Mouse (Mus musculus): ENCODE measurements around the gene Egfl8. TPM values are rescaled to one million over a fixed set of nuclear protein-coding genes. Genes with fewer than 3 reads are reported as not detected.
A peak's percentile ranks its signal among the peaks of the same experiment; 100 is the strongest.

Gene Egfl8
- polyA plus RNA-seq, 1 experiment from 2014 or later = 8.8 TPM

GRCm38 (mm10) chr17:34643944-34644343 is 28.2 kb upstream of the Egfl8 start:
- peaks cover 6% of the 10 kb centered on the region for H3K36me3 ChIP-seq (replicated peaks; ENCODE audit: control insufficient read depth, insufficient read depth)
- DNase-seq (ENCODE audit: low spot score) (no peak), ATAC-seq (ENCODE audit: low FRiP score) (no peak)
- H3K27ac ChIP-seq = peak overlapping the region; percentile 72; the same call in 1 of the 2 replicates
- no peaks in the 10 kb centered on the region for H3K27me3 ChIP-seq (ENCODE audit: control insufficient read depth, insufficient read depth, low read length)
- peak overlapping the region; percentile 82; the same call in 1 of the 2 replicates for H3K4me2 ChIP-seq (replicated peaks)
- 85% methylated on average over 10 of the region's 10 CpGs for WGBS
- no peaks in the 10 kb centered on the region for H3K9me3 ChIP-seq (ENCODE audit: control insufficient read depth, low read length)
- peaks cover 26% of the 10 kb centered on the region for H3K4me1 ChIP-seq (replicated peaks; ENCODE audit: control insufficient read depth, insufficient read depth, low read length)
- H3K4me3 ChIP-seq (replicated peaks; ENCODE audit: low read length) = no peak overlapping the region
- no peak overlapping the region for H3K9ac ChIP-seq

DNA sequence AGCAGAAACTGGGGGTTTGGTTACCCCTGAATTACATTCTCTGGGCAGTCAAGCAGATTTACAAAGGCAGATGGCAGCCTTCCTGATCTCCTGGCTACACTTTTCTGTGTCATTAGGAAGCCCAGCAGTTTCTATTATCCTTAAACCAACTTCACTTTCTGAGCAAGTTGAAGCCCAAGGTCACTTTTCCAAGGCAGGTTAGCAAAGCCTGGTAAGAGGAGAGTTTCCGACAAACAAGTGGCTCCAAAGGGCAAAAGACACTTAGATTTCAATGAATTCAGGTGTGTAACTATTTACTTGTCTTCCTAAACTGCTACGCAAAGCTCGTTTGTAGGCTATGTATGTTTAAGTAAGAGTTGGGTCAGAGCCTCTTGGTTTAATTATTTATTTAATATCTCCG is 27.6 kb upstream of the Egfl8 start:
- Histone ChIP-seq H3K27ac (no peak overlapping the region), H3K9ac (no peak overlapping the region), H3K9me3 (ENCODE audit: control insufficient read depth, low read length) (no peaks in the 10 kb centered on the region), H3K4me3 (replicated peaks; ENCODE audit: low read length) (no peak overlapping the region), H3K4me2 (replicated peaks) (no peak overlapping the region), H3K27me3 (ENCODE audit: control insufficient read depth, insufficient read depth, low read length) (no peaks in the 10 kb centered on the region), H3K4me1 (replicated peaks; ENCODE audit: control insufficient read depth, insufficient read depth, low read length) (peaks cover 24% of the 10 kb centered on the region), H3K36me3 (replicated peaks; ENCODE audit: control insufficient read depth, insufficient read depth) (0 out of 2 replicates have a peak, but pooled peaks cover under 1% of the 10 kb centered on the region)
- ATAC-seq (ENCODE audit: low FRiP score) (no peak), DNase-seq (ENCODE audit: low spot score) (no peak)
- WGBS = 98% methylated on average over 4 of the region's 4 CpGs

GRCm38 (mm10) chr17:34641945-34642344 is 26.2 kb upstream of the Egfl8 start:
- peaks cover 13% of the 10 kb centered on the region for H3K4me1 ChIP-seq (replicated peaks; ENCODE audit: control insufficient read depth, insufficient read depth, low read length)
- peak overlapping the region; percentile 49; the same call in 1 of the 2 replicates for H3K27ac ChIP-seq
- ATAC-seq (ENCODE audit: low FRiP score) (no peak), DNase-seq (ENCODE audit: low spot score) (no peak)
- no peak overlapping the region for H3K4me2 ChIP-seq (replicated peaks)
- H3K4me3 ChIP-seq (replicated peaks; ENCODE audit: low read length) = no peak overlapping the region
- H3K36me3 ChIP-seq (replicated peaks; ENCODE audit: control insufficient read depth, insufficient read depth) = no peaks in the 10 kb centered on the region
- H3K27me3 ChIP-seq (ENCODE audit: control insufficient read depth, insufficient read depth, low read length) = no peaks in the 10 kb centered on the region
- no peak overlapping the region for H3K9ac ChIP-seq
- no peaks in the 10 kb centered on the region for H3K9me3 ChIP-seq (ENCODE audit: control insufficient read depth, low read length)
- 90% methylated on average over 3 of the region's 3 CpGs for WGBS

DNA sequence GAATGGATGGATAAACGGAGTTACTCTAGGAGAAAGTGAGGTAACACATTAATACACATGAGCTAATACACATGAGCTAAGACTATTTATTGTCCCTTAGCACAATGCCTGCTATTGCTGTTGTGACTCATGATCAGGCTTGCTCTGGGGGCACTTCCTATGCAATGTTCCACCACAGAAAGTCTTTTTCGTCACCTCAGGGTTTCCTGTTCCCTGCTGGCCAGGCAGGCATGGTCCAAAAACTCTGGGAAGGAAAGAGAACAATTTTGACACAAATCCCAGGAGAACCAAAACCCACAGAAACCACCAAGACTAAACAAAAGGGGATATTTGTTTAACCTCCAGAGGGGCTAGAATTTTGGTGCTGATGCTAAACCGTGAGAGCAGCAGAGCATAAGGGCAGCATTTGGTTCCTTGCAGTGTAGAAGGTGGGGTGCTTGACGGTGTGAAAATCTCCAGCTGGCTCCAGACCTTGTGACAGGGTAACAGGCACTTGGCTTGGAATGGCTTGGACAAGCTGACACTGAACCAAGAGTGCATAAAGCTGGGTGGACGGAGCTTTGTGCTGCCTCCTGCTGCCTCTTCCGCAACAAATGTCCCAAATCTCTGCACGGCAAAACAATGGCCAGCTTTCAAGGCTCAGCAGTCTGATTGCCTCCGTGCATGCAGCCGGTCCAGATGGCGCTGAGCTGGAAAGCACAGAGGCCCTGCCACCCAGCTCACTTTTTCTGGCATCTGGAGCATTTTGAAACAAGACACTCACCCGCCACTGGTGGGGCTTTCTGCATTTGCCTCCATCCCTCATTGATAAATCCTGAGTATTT is 25.2 kb upstream of the Egfl8 start:
- peaks cover 11% of the 10 kb centered on the region for H3K4me1 ChIP-seq (replicated peaks; ENCODE audit: control insufficient read depth, insufficient read depth, low read length)
- H3K4me3 ChIP-seq (replicated peaks; ENCODE audit: low read length) = no peak overlapping the region
- ATAC-seq (ENCODE audit: low FRiP score) (0 out of 2 replicates have a peak, but pooled peaks have one; percentile 35), DNase-seq (ENCODE audit: low spot score) (no peak)
- no peaks in the 10 kb centered on the region for H3K27me3 ChIP-seq (ENCODE audit: control insufficient read depth, insufficient read depth, low read length)
- no peaks in the 10 kb centered on the region for H3K9me3 ChIP-seq (ENCODE audit: control insufficient read depth, low read length)
- peak overlapping the region; percentile 49 for H3K27ac ChIP-seq
- no peak overlapping the region; the same call in 1 of the 2 replicates for H3K4me2 ChIP-seq (replicated peaks)
- WGBS = 16% methylated on average over 11 of the region's 11 CpGs
- H3K36me3 ChIP-seq (replicated peaks; ENCODE audit: control insufficient read depth, insufficient read depth) = no peaks in the 10 kb centered on the region
- no peak overlapping the region for H3K9ac ChIP-seq

DNA sequence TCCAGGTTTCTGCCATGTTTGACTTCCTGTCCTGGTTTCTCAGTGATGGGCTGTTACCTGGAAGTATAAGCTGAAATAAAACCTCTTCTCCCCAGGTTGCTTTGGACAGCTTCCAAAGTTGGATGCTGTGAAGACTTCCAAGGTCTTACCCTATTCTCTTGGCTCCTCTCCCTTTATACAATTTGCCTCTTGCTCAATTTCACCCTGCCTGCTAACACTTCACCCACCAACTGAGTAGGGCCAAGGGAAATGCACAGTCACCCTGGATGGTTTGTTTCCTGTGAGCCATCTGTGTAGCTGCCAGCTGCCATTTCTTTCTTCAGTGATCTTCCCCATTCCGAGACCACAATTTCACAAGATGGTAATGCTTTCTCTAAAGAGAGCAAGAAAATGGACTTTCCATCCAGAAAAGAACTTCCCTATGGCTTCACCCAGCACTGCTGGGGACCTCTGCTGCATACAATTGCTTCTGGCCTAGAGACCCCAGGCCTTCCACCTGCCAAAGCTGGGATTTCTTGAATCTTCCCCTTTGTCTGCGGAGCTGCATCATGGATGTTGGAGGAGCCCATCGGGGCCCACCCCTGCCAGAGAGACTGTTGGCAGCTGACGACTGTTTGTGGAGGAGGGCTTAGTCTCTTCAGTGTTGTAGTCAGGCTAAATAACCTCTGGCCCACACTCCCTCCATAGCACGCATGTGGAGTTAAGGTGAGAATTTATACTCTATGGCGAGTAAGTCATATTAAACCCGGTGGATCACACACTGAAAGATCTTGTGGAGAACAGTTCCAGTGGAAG is 23.9 kb upstream of the Egfl8 start:
- Histone ChIP-seq H3K27me3 (ENCODE audit: control insufficient read depth, insufficient read depth, low read length) (no peaks in the 10 kb centered on the region), H3K36me3 (replicated peaks; ENCODE audit: control insufficient read depth, insufficient read depth) (no peaks in the 10 kb centered on the region), H3K4me3 (replicated peaks; ENCODE audit: low read length) (no peak overlapping the region), H3K27ac (no peak overlapping the region), H3K9ac (no peak overlapping the region), H3K9me3 (ENCODE audit: control insufficient read depth, low read length) (no peaks in the 10 kb centered on the region), H3K4me2 (replicated peaks) (no peak overlapping the region), H3K4me1 (replicated peaks; ENCODE audit: control insufficient read depth, insufficient read depth, low read length) (no peaks in the 10 kb centered on the region)
- ATAC-seq (ENCODE audit: low FRiP score) = no peak
- DNase-seq (ENCODE audit: low spot score) = no peak
- WGBS = 82% methylated on average over 7 of the region's 7 CpGs

DNA sequence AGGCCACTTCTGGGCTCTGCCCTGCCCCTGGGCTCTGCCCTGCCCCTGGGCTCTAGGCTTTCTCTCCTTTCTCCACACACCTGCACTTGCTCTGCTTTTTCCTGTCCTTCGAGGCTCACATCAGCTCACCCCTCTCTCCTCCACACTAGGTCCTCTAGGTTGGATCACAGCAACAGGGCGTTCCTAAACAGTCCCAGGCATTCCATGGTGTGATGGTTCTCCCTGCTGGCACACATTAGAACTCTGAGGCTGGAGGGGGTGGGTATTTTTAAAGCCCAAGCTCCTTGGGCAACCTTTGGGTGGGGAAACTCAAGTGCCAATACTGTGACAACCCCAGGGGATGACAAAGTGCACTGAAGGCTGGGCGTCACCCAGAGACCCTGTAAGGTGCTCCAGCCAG is 21.7 kb upstream of the Egfl8 start:
- Histone ChIP-seq H3K4me3 (replicated peaks; ENCODE audit: low read length) (no peak overlapping the region), H3K9me3 (ENCODE audit: control insufficient read depth, low read length) (no peaks in the 10 kb centered on the region), H3K9ac (no peak overlapping the region), H3K36me3 (replicated peaks; ENCODE audit: control insufficient read depth, insufficient read depth) (no peaks in the 10 kb centered on the region), H3K27me3 (ENCODE audit: control insufficient read depth, insufficient read depth, low read length) (0 out of 2 replicates have a peak, but pooled peaks cover under 1% of the 10 kb centered on the region), H3K4me1 (replicated peaks; ENCODE audit: control insufficient read depth, insufficient read depth, low read length) (no peaks in the 10 kb centered on the region), H3K27ac (no peak overlapping the region), H3K4me2 (replicated peaks) (no peak overlapping the region)
- WGBS = 78% methylated on average over 3 of the region's 3 CpGs
- ATAC-seq (ENCODE audit: low FRiP score) (no peak), DNase-seq (ENCODE audit: low spot score) (no peak)

GRCm38 (mm10) chr17:34635671-34636070 is 19.9 kb upstream of the Egfl8 start:
- H3K4me2 ChIP-seq (replicated peaks) = no peak overlapping the region
- H3K9me3 ChIP-seq (ENCODE audit: control insufficient read depth, low read length) = no peaks in the 10 kb centered on the region
- no peak for ATAC-seq (ENCODE audit: low FRiP score)
- WGBS = 71% methylated on average over 2 of the region's 2 CpGs
- no peaks in the 10 kb centered on the region for H3K36me3 ChIP-seq (replicated peaks; ENCODE audit: control insufficient read depth, insufficient read depth)
- no peak overlapping the region for H3K27ac ChIP-seq
- no peak overlapping the region for H3K9ac ChIP-seq
- peaks cover 13% of the 10 kb centered on the region for H3K4me1 ChIP-seq (replicated peaks; ENCODE audit: control insufficient read depth, insufficient read depth, low read length)
- peaks cover 16% of the 10 kb centered on the region for H3K27me3 ChIP-seq (ENCODE audit: control insufficient read depth, insufficient read depth, low read length)
- no peak for DNase-seq (ENCODE audit: low spot score)
- no peak overlapping the region for H3K4me3 ChIP-seq (replicated peaks; ENCODE audit: low read length)

DNA sequence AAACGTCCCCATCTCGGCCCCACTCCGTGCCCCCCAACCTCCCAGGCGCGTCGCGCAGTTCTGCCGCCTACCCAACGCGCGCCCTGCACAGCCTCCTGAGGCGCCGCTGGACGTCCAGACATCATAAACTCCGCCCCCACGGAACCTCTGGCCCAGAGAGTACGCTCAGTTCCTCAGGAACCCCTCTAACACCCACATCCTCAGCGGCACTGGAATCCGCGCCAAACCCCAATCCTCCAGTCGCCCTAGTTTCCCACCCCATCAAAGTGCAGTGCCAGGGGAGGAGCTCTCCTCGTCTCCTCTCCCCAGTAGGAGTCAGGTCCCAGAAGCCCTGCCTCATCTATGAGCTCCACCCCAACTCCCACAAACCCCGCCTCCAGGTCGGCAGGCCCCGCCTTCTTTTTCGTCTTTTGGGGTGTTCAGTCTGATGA is 16.5 kb upstream of the Egfl8 start:
- ATAC-seq (ENCODE audit: low FRiP score) = no peak

GRCm38 (mm10) chr17:34631647-34632046 is 15.9 kb upstream of the Egfl8 start:
- H3K4me3 ChIP-seq (replicated peaks; ENCODE audit: low read length) = peak overlapping the region; percentile 74
- H3K4me2 ChIP-seq (replicated peaks) = peak overlapping the region; percentile 85
- no peak for DNase-seq (ENCODE audit: low spot score)
- ATAC-seq (ENCODE audit: low FRiP score) = no peak
- no peak overlapping the region for H3K27ac ChIP-seq
- H3K27me3 ChIP-seq (ENCODE audit: control insufficient read depth, insufficient read depth, low read length) = peaks cover 23% of the 10 kb centered on the region
- no peaks in the 10 kb centered on the region for H3K9me3 ChIP-seq (ENCODE audit: control insufficient read depth, low read length)
- WGBS = 4% methylated on average over 12 of the region's 12 CpGs
- peaks cover 39% of the 10 kb centered on the region for H3K4me1 ChIP-seq (replicated peaks; ENCODE audit: control insufficient read depth, insufficient read depth, low read length)
- peak overlapping the region; percentile 51 for H3K9ac ChIP-seq
- H3K36me3 ChIP-seq (replicated peaks; ENCODE audit: control insufficient read depth, insufficient read depth) = no peaks in the 10 kb centered on the region

More for the DNA sequence above, 16.5 kb upstream of the Egfl8 start:
- no peaks in the 10 kb centered on the region for H3K9me3 ChIP-seq (ENCODE audit: control insufficient read depth, low read length)
- no peaks in the 10 kb centered on the region for H3K36me3 ChIP-seq (replicated peaks; ENCODE audit: control insufficient read depth, insufficient read depth)
- H3K4me1 ChIP-seq (replicated peaks; ENCODE audit: control insufficient read depth, insufficient read depth, low read length) = peaks cover 39% of the 10 kb centered on the region
- peak overlapping the region; percentile 85 for H3K4me2 ChIP-seq (replicated peaks)
- peak overlapping the region; percentile 51 for H3K9ac ChIP-seq
- WGBS = 3% methylated on average over 26 of the region's 26 CpGs
- H3K4me3 ChIP-seq (replicated peaks; ENCODE audit: low read length) = peak overlapping the region; percentile 74
- peaks cover 23% of the 10 kb centered on the region for H3K27me3 ChIP-seq (ENCODE audit: control insufficient read depth, insufficient read depth, low read length)
- H3K27ac ChIP-seq = no peak overlapping the region
- no peak for DNase-seq (ENCODE audit: low spot score)

All from hindbrain, embryonic 14.5 days (tissue).